Mouse (Mus musculus) cortical plate, adult 2 months (tissue): ENCODE measurements around the gene Riok2.

Experiments
- CTCF ChIP-seq: fragments of 200-500 bp; IDR thresholded peaks from 2 replicates; pipeline ENCODE4 v1.5.1; 2011; ENCODE audit warnings: mild to moderate bottlenecking, control low read depth, low read length; ENCODE audit not compliant: insufficient read depth; ENCODE audit errors: extremely low read depth
- POLR2A ChIP-seq: fragments of 200-500 bp; IDR thresholded peaks from 2 replicates; pipeline ENCODE4 v1.6.1; 2011; ENCODE audit warnings: mild to moderate bottlenecking, low read length, control low read depth; ENCODE audit not compliant: insufficient read depth; ENCODE audit errors: extremely low read depth

GRCm38 (mm10) chr17:17383703-17384102, 9.6 kb downstream of the Riok2 start:
- TF ChIP-seq CTCF (no peak), POLR2A (no peak)
